ENCODE assay signal across 23 mouse cellular contexts in genomic region chr6:64293761-64294160, GRCm38 (mm10).
DNase-seq lines count a peak whose midpoint lies in the region; ATAC-seq and TF ChIP-seq lines count a peak whose summit lies in the region.
"Had no signal": no experiment of that assay in that cellular context is flagged by ENCODE, and none has a peak within 500 bp of the region (broad histone marks: within the 10 kb centered on the region; RNA-seq: fewer than 3 reads in every experiment).

No protein-coding gene starts in this region.

- H3K27me3 ChIP-seq in forebrain, postnatal 0 days (ENCODE audit: insufficient read depth, low read length): no peaks in the 10 kb centered on the region
- H3K27me3 ChIP-seq in forebrain, embryonic 16.5 days (replicated peaks; ENCODE audit: control insufficient read depth, insufficient read depth, low read length): no peaks in the 10 kb centered on the region
- H3K27me3 ChIP-seq: CH12.LX, Patski had no signal

- H3K27ac ChIP-seq in forebrain, postnatal 0 days (ENCODE audit: low read depth, low read length): no peak overlapping the region
- no peak overlapping the region for H3K27ac ChIP-seq in forebrain, embryonic 16.5 days (ENCODE audit: low read length)

- no peak overlapping the region for H3K4me2 ChIP-seq in forebrain, postnatal 0 days (ENCODE audit: low read depth)
- H3K4me2 ChIP-seq in forebrain, embryonic 16.5 days (ENCODE audit: low read length): no peak overlapping the region

- no peak for TF ChIP-seq CTCF in forebrain, postnatal 0 days (IDR thresholded peaks at IDR 0.05; ENCODE audit: low read depth)

- DNase-seq in forebrain, postnatal 0 days: no peak
- DNase-seq in frontal cortex, postnatal 25 days (ENCODE audit: low spot score in 2 of 2): no peak
- DNase-seq in brain, adult 2 months (ENCODE audit: low read depth, low spot score): peak; percentile 22
- peak; percentile 19 for DNase-seq in telencephalon, adult 2 months (ENCODE audit: low read depth, low spot score)
- DNase-seq in ovary, adult 18-20 months (ENCODE audit: low spot score): no peak
- no peak for DNase-seq in kidney, postnatal 4 days
- DNase-seq: adrenal gland, adult 2 months; adrenal gland, adult 8-10 months; adrenal gland, postnatal 10 days; adrenal gland, postnatal 14 days; adrenal gland, postnatal 25 days; adrenal gland, postnatal 36 days; B cell, adult 2 months; cerebellum, adult 11 months; cerebellum, adult 11-12 months; cerebellum, adult 18-20 months had no signal

- peak; percentile 56; the same call in 1 of the 2 replicates for ATAC-seq in forebrain, postnatal 0 days
- no peak for ATAC-seq in forebrain, embryonic 16.5 days
- ATAC-seq in frontal cortex, adult (ENCODE audit: low TSS enrichment): peak; percentile 88
- ATAC-seq: activated CD4-positive, CD25-positive, alpha-beta regulatory T cell, adult 4 months; CD4-positive, CD25-positive, alpha-beta regulatory T cell, adult 4 months; Patski had no signal

- no peaks in the 10 kb centered on the region for H3K36me3 ChIP-seq in forebrain, postnatal 0 days (ENCODE audit: insufficient read depth)
- no peaks in the 10 kb centered on the region for H3K36me3 ChIP-seq in forebrain, embryonic 16.5 days (ENCODE audit: control insufficient read depth, insufficient read depth)
- H3K36me3 ChIP-seq: G1E had no signal

- H3K4me3 ChIP-seq in forebrain, postnatal 0 days (ENCODE audit: low read depth, low read length): no peak overlapping the region
- no peak overlapping the region for H3K4me3 ChIP-seq in forebrain, embryonic 16.5 days (replicated peaks; ENCODE audit: low read length)

- WGBS in forebrain, postnatal 0 days: 79% methylated on average over 1 of the region's 1 CpGs
- 79% methylated on average over 1 of the region's 1 CpGs for WGBS in forebrain, embryonic 16.5 days

- H3K4me1 ChIP-seq in forebrain, postnatal 0 days (ENCODE audit: insufficient read depth): no peaks in the 10 kb centered on the region
- no peaks in the 10 kb centered on the region; the same call in 1 of the 2 replicates for H3K4me1 ChIP-seq in forebrain, embryonic 16.5 days (replicated peaks; ENCODE audit: control insufficient read depth, insufficient read depth, low read length)

- no peaks in the 10 kb centered on the region for H3K9me3 ChIP-seq in forebrain, postnatal 0 days (ENCODE audit: low read length)
- H3K9me3 ChIP-seq in forebrain, embryonic 16.5 days (ENCODE audit: control insufficient read depth, low read length): no peaks in the 10 kb centered on the region
- H3K9me3 ChIP-seq: G1E had no signal

- H3K9ac ChIP-seq in forebrain, postnatal 0 days: no peak overlapping the region
- no peak overlapping the region for H3K9ac ChIP-seq in forebrain, embryonic 16.5 days (replicated peaks; ENCODE audit: low read depth, low read length)

Comparison
In these comparisons a context has a peak if more than half of its experiments do, and no peak if none do; other contexts are left out.
1. DNase-seq: peak in brain, adult 2 months (single experiment) and telencephalon, adult 2 months (single experiment); none in forebrain, postnatal 0 days (single experiment), frontal cortex, postnatal 25 days (0 of 2), ovary, adult 18-20 months (single experiment) and kidney, postnatal 4 days (0 of 2).